Mouse (Mus musculus) brain, embryonic 14.5 days (tissue): ENCODE measurements around the gene Wars2. TPM values are rescaled to one million over a fixed set of nuclear protein-coding genes. Genes with fewer than 3 reads are reported as not detected.

Experiments
- DNase-seq: peaks from one replicate; pipeline ENCODE4 v3.0.0-alpha.2; 2011; ENCODE audit warnings: low read depth
- CTCF ChIP-seq: fragments of 200-500 bp; IDR thresholded peaks from 2 replicates; pipeline ENCODE4 v1.5.1; 2012; ENCODE audit warnings: inconsistent platforms, mild to moderate bottlenecking, moderate library complexity, borderline replicate concordance; ENCODE audit not compliant: insufficient read depth, insufficient read length; ENCODE audit errors: extremely low read depth
- POLR2A ChIP-seq: fragments of 200-500 bp; IDR thresholded peaks from 2 replicates; pipeline ENCODE4 v1.6.1; 2012; ENCODE audit warnings: mild to moderate bottlenecking, inconsistent platforms, borderline replicate concordance; ENCODE audit not compliant: poor library complexity, insufficient read depth, insufficient read length, severe bottlenecking; ENCODE audit errors: extremely low read depth
- polyA plus RNA-seq: library from polyadenylated mRNA; depleted of rRNA; stranded (reverse); fragments of >200 nt; gene quantifications from 2 replicates; pipeline ENCODE4 v1.2.3, GENCODE M21; 2012

Wars2 gene
- polyA plus RNA-seq, 1 experiment: 5.6 TPM

DNA sequence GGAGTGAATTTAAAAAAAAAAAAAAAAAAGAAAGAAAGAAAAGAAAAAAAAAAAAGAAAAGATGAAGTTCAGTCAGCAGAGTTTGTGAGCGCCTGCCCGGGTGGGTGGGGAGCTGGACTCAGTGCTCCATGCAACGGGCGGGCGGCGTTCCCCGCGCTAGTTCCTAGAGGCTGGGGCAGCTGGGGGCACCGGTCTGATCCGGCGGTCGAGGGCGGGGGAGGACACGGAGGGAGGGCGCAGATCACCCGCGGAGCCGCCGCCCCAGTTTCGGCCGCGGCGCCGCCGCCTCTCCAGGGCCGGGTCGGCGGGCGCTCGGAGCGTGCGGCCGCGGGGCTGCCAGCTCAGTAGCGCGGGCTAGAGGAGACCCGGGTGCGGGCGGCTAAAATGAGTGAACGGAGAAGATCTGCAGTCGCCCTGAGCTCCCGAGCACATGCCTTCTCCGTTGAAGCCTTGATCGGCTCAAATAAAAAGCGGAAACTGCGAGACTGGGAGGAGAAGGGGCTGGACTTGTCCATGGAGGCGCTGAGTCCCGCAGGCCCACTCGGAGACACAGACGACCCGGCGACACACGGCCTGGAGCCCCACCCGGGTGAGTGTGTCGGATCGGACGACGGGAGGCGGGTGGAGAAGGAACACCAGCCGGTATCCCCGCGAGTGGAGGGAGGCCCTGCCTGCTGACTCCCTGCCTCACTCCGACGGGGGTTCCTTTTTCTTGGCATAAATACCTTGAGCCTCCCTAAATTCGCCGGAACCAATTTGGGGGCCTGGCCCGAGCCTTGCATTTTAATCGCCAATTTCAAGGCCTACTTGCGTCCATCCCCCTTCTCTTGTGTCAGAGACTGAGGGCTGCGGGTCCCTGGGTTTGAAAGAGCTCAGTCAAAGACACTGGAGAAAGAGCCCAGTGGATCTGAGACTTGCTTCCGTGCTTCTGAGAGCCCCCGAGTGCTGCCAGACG lies 112.9 kb downstream of the Wars2 start:
- peak; percentile 64 for DNase-seq
- TF ChIP-seq CTCF (no peak), POLR2A (no peak)

DNA sequence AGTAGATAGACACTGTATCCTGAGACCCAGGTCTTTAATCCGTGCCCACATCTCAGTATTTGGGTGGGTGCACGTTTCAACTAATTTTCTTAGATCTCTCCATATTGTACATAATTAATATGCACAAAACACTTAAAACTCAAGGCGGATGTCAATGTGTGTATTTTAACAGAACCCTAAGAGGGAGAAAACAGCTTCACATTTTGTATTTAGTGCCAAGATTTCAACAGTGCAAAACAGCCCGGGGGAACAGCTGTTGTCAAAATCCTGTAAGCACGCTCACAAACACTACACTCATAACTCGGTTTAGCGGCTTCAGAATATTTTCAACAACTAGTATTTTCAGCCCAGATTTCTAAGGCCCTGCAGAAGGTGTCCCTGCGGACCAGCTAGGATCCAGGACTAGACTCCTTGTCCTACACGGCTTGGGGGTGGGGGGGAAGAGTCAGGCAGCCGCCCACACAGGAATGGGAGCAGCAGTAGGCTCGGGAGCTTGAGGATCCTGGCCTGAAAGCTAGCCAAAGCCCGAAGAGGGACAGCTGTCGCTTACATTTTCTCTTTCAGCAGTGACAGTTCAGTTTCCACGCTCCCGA lies 113.8 kb downstream of the Wars2 start:
- DNase-seq: peak; percentile 68
- TF ChIP-seq POLR2A (no peak), CTCF (no peak)

DNA sequence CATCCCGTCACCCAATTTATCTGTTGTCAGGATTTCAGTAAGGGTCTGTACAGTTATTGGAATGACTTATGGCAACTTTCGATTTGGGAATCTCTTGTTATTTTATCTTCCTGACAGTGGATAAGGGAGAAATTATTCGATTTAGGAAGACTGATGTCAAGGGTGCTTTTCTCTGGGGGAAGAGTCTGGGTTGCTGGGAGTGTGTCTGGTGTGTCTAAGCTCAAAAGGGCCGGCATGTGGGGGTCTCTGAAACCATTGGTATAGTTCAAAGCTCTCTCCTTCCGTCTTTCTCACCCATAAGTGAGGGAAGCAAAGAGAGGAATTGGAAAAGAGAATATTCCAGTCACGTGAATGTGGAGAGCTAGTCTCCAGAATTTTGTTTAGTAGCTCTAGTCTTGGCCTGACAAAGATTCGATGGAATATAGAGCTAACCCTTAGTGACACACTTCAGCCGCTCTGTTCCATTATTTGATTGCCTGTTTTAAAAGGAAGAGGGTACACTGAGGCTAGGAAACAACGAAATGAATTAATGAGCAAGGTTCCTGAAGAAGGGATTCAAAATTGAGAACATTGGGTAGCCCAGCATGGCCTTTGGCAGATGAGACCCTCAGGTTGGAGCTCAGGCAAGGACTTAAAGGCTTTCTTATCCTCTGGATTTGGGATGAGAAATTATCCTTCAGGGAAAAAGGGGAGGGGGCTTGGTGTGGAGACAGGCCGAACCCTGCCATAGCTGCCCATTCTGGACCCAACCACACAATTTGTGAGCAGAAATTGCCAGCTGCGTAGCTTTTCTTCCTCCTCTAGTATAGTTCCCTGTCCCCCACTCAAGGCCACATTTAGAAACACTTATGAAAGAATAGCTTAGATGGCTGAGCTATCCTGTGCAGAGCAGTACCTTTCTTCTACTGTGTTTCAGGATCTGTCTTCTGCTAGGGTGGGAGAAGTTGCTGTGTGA lies 114.8 kb downstream of the Wars2 start:
- DNase-seq: peak; percentile 38
- TF ChIP-seq POLR2A (no peak), CTCF (no peak)

DNA sequence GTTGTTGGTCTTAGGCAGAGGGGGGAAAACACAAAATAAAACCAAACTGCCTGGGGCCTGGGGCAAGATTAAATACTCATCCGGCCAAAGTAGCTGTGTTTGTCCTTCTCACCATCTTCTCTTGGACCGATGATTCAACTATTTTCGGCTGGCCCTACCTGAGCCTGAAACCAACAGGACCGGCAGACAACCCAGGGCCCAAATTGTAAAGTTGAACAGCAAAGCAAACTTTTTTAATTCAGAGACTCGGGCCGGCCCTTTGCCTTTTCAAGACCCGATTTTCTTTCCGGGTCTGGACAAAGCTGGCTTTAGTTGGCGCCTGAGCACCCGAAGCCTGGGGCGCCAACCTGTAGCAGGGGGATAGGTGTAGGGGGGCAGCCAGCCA lies 115.5 kb downstream of the Wars2 start:
- no peak for DNase-seq
- TF ChIP-seq POLR2A: no peak
- no peak for TF ChIP-seq CTCF

DNA sequence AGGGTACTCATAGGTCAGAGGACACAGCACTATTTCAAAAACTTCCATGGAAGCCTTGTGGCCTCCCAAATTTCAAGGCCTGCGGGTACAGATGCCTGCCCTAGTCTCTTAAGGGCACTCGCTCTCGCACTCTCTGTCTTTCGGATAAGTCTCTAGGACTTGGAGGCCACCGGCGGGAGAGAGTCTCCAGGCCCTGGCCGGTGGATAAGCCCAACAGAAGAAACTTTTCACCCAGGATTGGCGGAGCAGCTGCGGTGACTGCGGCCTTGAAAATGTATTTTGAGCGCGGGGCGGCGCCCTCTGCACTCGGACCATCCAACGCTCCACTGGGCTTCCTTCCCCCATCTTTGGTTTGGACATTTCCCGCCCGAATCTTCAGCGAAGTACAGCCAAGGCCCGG lies 115.9 kb downstream of the Wars2 start:
- DNase-seq: peak; percentile 43
- 0 out of 2 replicates have a peak, but pooled peaks have one; percentile 6 for TF ChIP-seq CTCF
- no peak for TF ChIP-seq POLR2A

DNA sequence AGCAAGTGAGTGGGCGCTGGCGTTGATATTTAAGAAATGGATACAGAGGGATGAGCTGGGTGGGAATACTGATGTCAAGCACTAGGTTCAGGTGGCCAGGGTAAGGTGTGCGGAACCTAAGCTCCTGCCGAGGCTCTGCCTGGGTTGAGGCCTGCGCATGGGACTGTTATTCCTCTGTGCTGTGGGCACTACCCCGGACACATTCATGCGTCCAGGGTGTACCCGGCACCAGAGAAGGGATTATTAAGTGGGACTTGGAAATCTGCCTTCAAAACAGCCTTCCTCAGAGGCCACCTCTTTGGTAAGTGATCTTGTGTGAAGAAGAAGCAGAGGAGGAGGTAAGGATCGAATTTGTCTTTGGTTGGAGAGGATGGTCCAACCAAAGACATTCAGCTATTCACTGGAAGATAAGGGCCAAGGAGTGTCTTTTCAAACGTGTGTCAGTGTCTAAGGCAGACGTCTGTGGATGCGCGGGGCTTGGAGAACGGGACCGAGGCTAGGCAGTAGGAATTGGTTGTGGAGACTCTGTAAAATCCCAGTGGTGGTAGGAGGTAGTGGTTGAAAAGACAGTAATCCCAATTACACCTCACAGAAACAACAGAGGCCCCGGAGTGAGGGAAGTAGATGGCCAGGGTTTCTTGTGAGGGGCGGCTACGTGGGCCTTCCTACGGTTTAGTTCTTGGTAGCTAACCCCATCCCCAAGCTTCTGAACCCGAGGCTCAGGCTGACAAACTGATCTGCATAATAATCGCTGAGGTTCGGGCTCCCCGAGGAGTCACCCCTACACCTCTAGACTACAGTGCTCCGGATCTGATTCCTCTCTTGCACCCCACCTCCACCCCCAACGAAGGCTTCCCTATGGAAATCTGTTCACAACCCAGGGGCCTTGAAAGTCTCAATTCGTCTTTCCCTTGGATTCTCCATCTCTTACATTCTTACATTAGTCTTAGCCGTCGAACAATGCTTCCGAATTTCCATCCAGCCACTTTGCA lies 117.0 kb downstream of the Wars2 start:
- TF ChIP-seq CTCF (no peak), POLR2A (no peak)
- DNase-seq: peak; percentile 33

DNA sequence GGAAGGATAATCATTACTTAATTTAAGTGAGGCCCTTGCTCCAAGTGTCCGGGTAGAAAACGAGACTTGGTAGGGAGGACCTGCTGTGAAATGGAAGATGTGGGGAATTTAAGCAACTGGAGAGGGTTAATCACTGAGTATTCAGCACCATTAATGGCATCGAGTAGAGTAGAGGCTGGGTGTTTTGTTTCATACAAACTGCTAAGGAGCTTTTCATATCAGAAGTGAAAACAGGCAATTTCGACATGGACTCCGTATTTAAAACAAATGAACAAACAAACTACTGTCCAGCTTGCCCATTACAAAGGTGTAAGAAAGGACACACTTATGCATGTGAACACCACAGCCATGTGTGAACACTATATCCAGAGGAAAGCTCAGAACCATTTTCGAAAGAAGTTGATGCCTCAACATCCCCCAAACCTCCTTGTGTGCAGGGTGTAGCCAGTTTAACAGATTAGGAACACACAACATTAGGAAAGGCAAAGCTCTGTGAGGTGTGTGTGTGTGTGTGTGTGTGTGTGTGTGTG lies 118.9 kb downstream of the Wars2 start:
- TF ChIP-seq CTCF (no peak), POLR2A (no peak)
- DNase-seq: peak; percentile 50

DNA sequence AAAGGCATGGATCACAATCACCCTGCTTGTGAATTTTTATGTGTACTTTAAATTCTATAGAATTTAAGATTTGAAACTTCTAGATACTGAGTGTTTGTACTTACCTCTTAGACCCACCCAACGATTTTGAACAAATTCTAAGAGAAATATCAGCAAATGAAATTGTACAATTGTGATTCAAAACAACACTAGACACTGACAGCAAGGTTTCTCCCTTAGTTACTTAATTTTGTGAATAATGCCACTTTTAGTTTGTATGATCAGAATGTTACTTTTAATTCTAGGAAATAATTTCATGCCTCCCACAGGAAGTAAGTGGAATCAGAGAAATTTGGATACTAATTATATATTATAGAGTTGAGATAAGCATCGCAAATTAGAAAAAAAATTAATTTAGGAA lies 119.5 kb downstream of the Wars2 start:
- TF ChIP-seq CTCF (no peak), POLR2A (no peak)
- DNase-seq: peak; percentile 42

DNA sequence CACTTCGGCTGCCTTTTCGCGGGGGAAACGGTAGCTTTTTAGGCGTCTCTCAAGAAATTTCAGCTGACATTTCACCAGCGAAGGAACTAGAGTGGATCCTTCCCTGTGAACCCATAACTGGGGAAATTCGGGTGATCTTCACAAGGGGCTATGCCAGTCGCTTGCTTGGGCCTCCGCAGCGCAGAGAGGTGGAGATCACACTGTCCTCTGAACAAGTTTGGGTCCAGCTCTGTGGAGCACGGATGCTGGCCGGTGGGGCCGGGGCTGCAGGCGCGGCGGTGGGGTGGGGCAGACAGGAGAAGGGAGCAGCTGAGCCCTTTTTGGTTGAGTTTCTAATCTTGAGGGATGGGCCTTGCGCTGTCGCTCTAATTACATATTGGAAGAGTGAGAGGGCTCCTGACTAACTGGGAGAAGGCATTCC lies 120.5 kb downstream of the Wars2 start:
- no peak for TF ChIP-seq CTCF
- TF ChIP-seq POLR2A: no peak
- peak; percentile 36 for DNase-seq

DNA sequence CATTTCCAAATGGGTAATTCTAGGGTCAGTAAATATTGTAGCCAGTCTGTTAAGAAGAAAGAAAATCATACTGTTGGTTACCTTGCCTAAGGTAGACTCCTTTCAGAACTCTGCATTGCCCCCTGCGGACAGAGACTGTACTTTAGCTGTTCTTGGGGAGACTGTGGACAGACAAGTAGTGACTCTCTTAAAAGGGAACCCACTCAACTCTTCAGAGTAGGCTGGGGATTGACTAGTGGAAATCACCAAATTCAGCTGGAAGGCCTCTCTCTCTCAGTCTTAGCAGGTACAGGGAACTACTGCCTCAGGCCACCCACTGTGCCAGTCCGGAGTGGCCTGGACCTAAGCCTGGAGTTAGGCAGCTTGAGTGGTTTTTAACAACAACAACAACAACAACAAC lies 121.1 kb downstream of the Wars2 start:
- peak; percentile 22 for DNase-seq

More for the DNA sequence above, 121.1 kb downstream of the Wars2 start:
- TF ChIP-seq POLR2A: no peak
- no peak; the same call in 1 of the 2 replicates for TF ChIP-seq CTCF
